Mouse (Mus musculus): Measurements from ENCODE around the gene Gatc. TPM values are rescaled to one million over a fixed set of nuclear protein-coding genes. Genes with fewer than 3 reads are reported as not detected.
"Not testable (repeated sequence)": the region's sequence is repeated elsewhere in the genome, so short reads cannot be mapped to it uniquely, and the experiment has no call there.

Gene Gatc
- polyA plus RNA-seq, 1 experiment from 2014 or later = 24.2 TPM

- under 1% methylated on average over 79 of the region's 97 CpGs for WGBS
- Histone ChIP-seq H3K27me3 (no peaks in the 10 kb centered on the region), H3K4me1 (peaks cover 25% of the 10 kb centered on the region), H3K4me2 (peak within 1 kb of the TSS; percentile 77), H3K4me3 (peak within 1 kb of the TSS; percentile 94), H3K27ac (peak within 1 kb of the TSS; percentile 88), H3K9ac (peak within 1 kb of the TSS; percentile 97), H3K36me3 (peaks cover 19% of the 10 kb centered on the region), H3K9me3 (no peaks in the 10 kb centered on the region)
- ATAC-seq (ENCODE audit: borderline replicate concordance, extremely low read depth, low FRiP score, low TSS enrichment) = peak; percentile 93
Measured at GRCm38 (mm10) chr5:115326875-115327609, 13.9 kb downstream of the Gatc start, which contains the start of gene Srsf9. Gene Srsf9, plus strand, starts transcription at chr5:115327177.

- Histone ChIP-seq H3K36me3 (peaks cover 12% of the 10 kb centered on the region), H3K4me2 (peak overlapping the region; percentile 77), H3K4me3 (peak overlapping the region; percentile 94), H3K27me3 (no peaks in the 10 kb centered on the region), H3K4me1 (peaks cover 25% of the 10 kb centered on the region), H3K9me3 (no peaks in the 10 kb centered on the region), H3K27ac (peak overlapping the region; percentile 88), H3K9ac (peak overlapping the region; percentile 97)
- peak; percentile 63 for ATAC-seq (ENCODE audit: borderline replicate concordance, extremely low read depth, low FRiP score, low TSS enrichment)
- WGBS = 22% methylated on average over 11 of the region's 11 CpGs
Measured at GRCm38 (mm10) chr5:115326256-115326831, 14.6 kb downstream of the Gatc start.

GRCm38 (mm10) chr5:115319004-115319940, 21.7 kb downstream of the Gatc start:
- Histone ChIP-seq H3K4me1 (peaks cover 29% of the 10 kb centered on the region), H3K9me3 (no peaks in the 10 kb centered on the region), H3K4me3 (peak overlapping the region; percentile 32), H3K9ac (peak overlapping the region; percentile 31; the same call in 1 of the 2 replicates), H3K27me3 (no peaks in the 10 kb centered on the region), H3K36me3 (no peaks in the 10 kb centered on the region), H3K27ac (peak overlapping the region; percentile 68), H3K4me2 (peak overlapping the region; percentile 62)
- peak; percentile 88 for ATAC-seq (ENCODE audit: borderline replicate concordance, extremely low read depth, low FRiP score, low TSS enrichment)
- under 1% methylated on average over 22 of the region's 22 CpGs for WGBS

GRCm38 (mm10) chr5:115317645-115318328, 23.2 kb downstream of the Gatc start:
- peak overlapping the region; percentile 38; the same call in 1 of the 2 replicates for H3K27ac ChIP-seq
- peaks cover 40% of the 10 kb centered on the region for H3K4me1 ChIP-seq
- H3K36me3 ChIP-seq = no peaks in the 10 kb centered on the region
- 8% methylated on average over 10 of the region's 10 CpGs for WGBS
- no peaks in the 10 kb centered on the region for H3K9me3 ChIP-seq
- H3K4me3 ChIP-seq = no peak overlapping the region
- 0 out of 2 replicates have a peak, but pooled peaks have one; percentile 11 for ATAC-seq (ENCODE audit: borderline replicate concordance, extremely low read depth, low FRiP score, low TSS enrichment)
- H3K9ac ChIP-seq = no peak overlapping the region
- no peaks in the 10 kb centered on the region for H3K27me3 ChIP-seq
- H3K4me2 ChIP-seq = peak overlapping the region; percentile 2; the same call in 1 of the 2 replicates

GRCm38 (mm10) chr5:115316968-115317644, 23.9 kb downstream of the Gatc start:
- Histone ChIP-seq H3K9ac (no peak overlapping the region), H3K27me3 (no peaks in the 10 kb centered on the region), H3K9me3 (no peaks in the 10 kb centered on the region), H3K36me3 (no peaks in the 10 kb centered on the region), H3K4me1 (peaks cover 46% of the 10 kb centered on the region), H3K27ac (peak overlapping the region; percentile 38; the same call in 1 of the 2 replicates), H3K4me3 (no peak overlapping the region), H3K4me2 (peak overlapping the region; percentile 21; the same call in 1 of the 2 replicates)
- WGBS = 13% methylated on average over 14 of the region's 14 CpGs
- no peak for ATAC-seq (ENCODE audit: borderline replicate concordance, extremely low read depth, low FRiP score, low TSS enrichment)

- Histone ChIP-seq H3K4me3 (no peak overlapping the region), H3K9ac (no peak overlapping the region), H3K4me1 (peaks cover 39% of the 10 kb centered on the region), H3K27me3 (no peaks in the 10 kb centered on the region), H3K27ac (no peak overlapping the region), H3K4me2 (no peak overlapping the region), H3K36me3 (no peaks in the 10 kb centered on the region), H3K9me3 (no peaks in the 10 kb centered on the region)
- 42% methylated on average over 5 of the region's 5 CpGs for WGBS
- no peak for ATAC-seq (ENCODE audit: borderline replicate concordance, extremely low read depth, low FRiP score, low TSS enrichment)
Measured at GRCm38 (mm10) chr5:115313668-115313943, 27.4 kb downstream of the Gatc start.

GRCm38 (mm10) chr5:115312816-115313667, 27.9 kb downstream of the Gatc start:
- Histone ChIP-seq H3K27me3 (no peaks in the 10 kb centered on the region), H3K9ac (no peak overlapping the region), H3K4me3 (no peak overlapping the region), H3K27ac (no peak overlapping the region), H3K4me2 (no peak overlapping the region), H3K36me3 (no peaks in the 10 kb centered on the region), H3K4me1 (peaks cover 33% of the 10 kb centered on the region), H3K9me3 (no peaks in the 10 kb centered on the region)
- peak; percentile 36; the same call in 1 of the 2 replicates for ATAC-seq (ENCODE audit: borderline replicate concordance, extremely low read depth, low FRiP score, low TSS enrichment)
- WGBS = 48% methylated on average over 10 of the region's 10 CpGs

GRCm38 (mm10) chr5:115312354-115312753, 28.6 kb downstream of the Gatc start:
- Histone ChIP-seq H3K27me3 (no peaks in the 10 kb centered on the region), H3K4me1 (peaks cover 26% of the 10 kb centered on the region), H3K9me3 (no peaks in the 10 kb centered on the region), H3K9ac (no peak overlapping the region), H3K27ac (no peak overlapping the region), H3K36me3 (no peaks in the 10 kb centered on the region), H3K4me3 (no peak overlapping the region), H3K4me2 (no peak overlapping the region)
- ATAC-seq (ENCODE audit: borderline replicate concordance, extremely low read depth, low FRiP score, low TSS enrichment) = no peak
- WGBS = 77% methylated on average over 4 of the region's 4 CpGs

GRCm38 (mm10) chr5:115302190-115302589, 38.8 kb downstream of the Gatc start:
- not testable (repeated sequence) for H3K27me3 ChIP-seq; ATAC-seq (ENCODE audit: borderline replicate concordance, extremely low read depth, low FRiP score, low TSS enrichment); H3K9ac ChIP-seq; H3K9me3 ChIP-seq; H3K27ac ChIP-seq
- peak overlapping the region; percentile 93; the same call in 1 of the 2 replicates for H3K4me3 ChIP-seq
- WGBS = 76% methylated on average over 6 of the region's 7 CpGs
- H3K4me1 ChIP-seq = peaks cover 28% of the 10 kb centered on the region
- peak overlapping the region; percentile 83 for H3K4me2 ChIP-seq
- peaks cover 18% of the 10 kb centered on the region for H3K36me3 ChIP-seq

- Histone ChIP-seq H3K27ac (peak overlapping the region; percentile 67), H3K9ac (peak overlapping the region; percentile 52), H3K4me2 (peak overlapping the region; percentile 83), H3K4me3 (peak overlapping the region; percentile 93), H3K27me3 (no peaks in the 10 kb centered on the region), H3K36me3 (peaks cover 24% of the 10 kb centered on the region), H3K9me3 (no peaks in the 10 kb centered on the region), H3K4me1 (peaks cover 28% of the 10 kb centered on the region)
- ATAC-seq (ENCODE audit: borderline replicate concordance, extremely low read depth, low FRiP score, low TSS enrichment) = no peak
- 16% methylated on average over 13 of the region's 13 CpGs for WGBS
Measured at GRCm38 (mm10) chr5:115301615-115302014, 39.4 kb downstream of the Gatc start.

Data from lung, embryonic 15.5 days (tissue).